Mouse (Mus musculus) heart, adult 9 months (tissue): Measurements from ENCODE around the gene Fnbp1.

Experiments
- DNase-seq, 2 experiments: peaks; one replicate each; pipeline ENCODE4 v3.0.0; 2022; ENCODE audit warnings: low spot score in 2 of 2

The Fnbp1 gene

GRCm38 (mm10) chr2:31067696-31068245, 74.0 kb downstream of the Fnbp1 start:
- DNase-seq, result no peak

DNA sequence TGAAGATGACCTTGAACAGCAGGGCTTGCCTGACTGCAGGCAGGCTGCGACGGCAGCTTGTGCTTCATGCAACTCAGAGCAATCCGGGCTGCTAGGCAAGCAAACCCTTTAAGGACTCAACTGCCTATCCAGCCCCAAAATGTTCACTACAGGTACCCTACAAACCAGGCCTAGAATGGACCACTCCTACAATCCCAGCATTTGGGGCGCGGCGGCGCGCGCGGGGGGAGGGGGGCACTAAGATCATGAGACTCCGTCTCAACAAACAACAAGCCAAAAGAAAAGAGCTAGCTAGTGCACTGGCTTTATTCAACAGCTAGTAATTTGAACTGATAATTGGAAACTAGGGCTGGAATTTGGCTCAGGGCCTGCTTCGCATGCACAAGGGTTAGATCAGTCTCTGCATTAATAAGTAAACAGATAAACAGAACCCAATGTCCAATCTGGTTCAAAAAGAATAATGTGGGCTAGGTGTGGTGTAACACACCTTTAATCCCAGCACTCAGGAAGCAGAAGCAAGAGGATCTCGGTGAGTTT, 74.7 kb downstream of the Fnbp1 start:
- DNase-seq, result no peak

DNA sequence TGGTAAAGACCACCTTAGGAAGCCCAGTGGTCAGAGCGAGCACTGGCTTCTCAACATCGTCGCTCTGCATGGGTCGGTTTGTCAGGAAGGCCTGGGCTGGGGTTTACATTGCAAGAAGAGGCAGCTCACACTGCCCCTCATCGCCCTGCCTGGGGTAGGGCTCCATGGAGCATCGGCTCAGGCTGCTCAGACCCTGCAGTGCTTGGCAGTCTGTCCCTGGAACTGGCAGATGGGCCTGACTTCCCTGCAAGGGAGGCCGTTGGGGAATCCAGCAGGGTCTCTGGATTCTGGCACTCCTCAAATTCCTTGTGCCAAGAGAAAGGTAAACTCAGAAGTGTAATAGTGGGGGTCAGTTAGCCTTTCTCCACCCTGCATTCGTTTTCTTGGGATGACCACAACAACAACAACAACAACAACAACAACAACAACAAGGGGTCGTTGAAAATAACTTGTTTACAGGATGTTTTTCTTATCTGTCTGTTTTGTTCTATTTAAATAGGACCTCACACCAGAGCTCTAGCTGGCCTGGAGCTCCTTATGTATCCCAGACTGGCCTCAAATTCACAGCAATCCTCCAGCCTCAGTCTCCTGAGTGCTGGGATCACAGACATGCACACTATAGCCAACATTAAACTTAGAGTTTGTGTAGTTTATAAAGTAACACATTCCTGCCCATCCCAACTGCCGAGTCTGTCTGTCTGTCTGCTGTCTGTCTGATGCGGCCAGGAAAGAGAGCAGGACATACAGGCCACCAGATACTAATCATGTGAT, 75.6 kb downstream of the Fnbp1 start:
- DNase-seq, result no peak

DNA sequence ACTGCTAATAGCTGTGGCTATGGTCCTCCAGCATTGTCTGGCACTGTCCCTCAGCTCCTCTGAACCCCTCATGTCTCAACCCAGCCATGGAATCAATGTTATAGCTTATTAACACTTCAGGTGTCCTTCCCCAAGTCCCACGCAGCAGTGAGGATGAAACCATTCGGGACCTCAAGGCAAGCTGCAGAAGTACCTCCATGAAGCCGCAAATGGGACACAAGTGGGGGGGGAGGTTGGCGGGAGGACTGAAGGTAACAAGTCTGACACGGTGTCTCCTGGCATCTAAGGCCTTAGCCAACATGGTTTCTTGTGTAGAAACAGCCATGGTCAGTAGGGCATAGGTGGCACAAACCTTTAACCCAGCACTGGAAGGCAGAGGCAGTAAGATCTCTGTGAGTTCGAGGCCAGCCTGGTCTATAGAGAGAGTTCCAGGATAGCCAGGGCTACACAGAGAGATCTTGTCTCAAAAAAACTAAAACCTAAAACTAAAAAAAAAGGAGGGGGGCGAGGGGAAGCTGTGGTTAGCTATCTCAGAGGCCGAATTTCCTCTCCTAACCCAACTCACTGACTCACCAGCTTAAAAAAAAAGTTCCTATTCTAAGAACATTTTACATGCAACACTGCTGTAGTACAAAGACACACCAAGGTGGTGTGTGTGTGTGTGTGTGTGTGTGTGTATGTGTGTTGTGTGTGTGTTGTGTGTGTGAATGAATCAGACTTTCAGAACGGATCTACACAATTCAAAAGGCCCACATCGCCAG, 79.8 kb downstream of the Fnbp1 start:
- DNase-seq, result no peak

GRCm38 (mm10) chr2:31060787-31061730, 80.7 kb downstream of the Fnbp1 start:
- DNase-seq, result no peak

DNA sequence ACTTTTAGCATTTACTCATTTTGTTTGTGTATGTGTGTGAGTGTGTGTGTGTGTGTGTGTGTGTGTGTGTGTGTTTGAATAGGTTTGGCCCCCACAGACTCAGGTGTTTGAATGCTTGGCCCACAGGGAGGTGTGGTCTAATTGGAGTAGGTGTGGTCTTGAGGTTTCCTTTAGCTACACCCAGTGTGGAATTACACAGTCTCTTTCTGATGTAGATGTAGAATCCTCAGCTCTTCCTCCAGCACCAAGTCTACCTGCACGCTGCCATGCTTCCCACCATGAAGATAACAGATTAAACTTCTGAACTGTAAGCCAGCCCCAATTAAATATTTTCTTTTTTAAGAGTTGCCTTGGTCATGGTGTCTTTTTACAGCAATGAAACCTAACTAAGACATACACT, 81.5 kb downstream of the Fnbp1 start:
- no peak for DNase-seq

DNA sequence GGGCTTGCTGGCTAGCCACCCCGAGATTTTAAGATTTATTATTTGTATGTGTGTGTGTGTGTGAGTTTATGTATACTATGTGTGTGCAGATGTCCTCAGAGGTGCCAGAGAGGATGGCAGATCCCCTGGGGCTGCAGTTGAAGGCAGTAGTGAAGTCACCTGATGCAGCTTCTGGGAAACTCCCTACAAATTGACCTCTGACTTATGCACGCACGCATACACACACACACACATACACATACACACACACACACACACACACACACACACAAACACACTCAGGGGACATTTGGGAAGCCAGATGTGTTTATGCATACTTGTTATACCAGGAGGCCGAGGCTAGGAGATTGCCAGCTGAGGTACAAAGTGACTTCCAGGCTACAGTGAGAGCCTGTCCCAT, 83.4 kb downstream of the Fnbp1 start:
- DNase-seq, result no peak

GRCm38 (mm10) chr2:31057549-31058177, 84.1 kb downstream of the Fnbp1 start:
- DNase-seq, result no peak

GRCm38 (mm10) chr2:31056070-31056469, 85.7 kb downstream of the Fnbp1 start:
- no peak for DNase-seq

- peak; percentile 33 to 50 for DNase-seq
Measured at GRCm38 (mm10) chr2:31053851-31054340, 87.9 kb downstream of the Fnbp1 start.

DNA sequence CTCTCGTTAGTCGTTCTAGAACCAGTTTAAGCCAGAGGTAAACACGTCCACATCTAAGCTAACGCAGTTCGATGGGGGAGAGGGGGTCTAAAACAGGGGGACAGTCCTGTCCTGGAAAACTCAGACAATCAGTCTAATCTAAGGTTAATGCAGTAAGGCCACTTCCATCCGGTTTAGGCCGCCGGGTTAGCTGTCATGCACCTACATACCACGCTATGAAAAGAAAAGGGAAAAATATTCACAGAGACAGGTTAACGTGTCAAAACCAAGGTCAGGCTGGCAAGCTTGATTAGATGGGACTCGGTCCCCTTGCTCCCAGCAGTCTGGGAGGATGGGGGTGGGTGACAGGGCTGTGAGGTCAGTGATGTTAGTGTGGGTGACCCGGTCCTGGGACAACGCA, 88.4 kb downstream of the Fnbp1 start:
- DNase-seq, result no peak

DNA sequence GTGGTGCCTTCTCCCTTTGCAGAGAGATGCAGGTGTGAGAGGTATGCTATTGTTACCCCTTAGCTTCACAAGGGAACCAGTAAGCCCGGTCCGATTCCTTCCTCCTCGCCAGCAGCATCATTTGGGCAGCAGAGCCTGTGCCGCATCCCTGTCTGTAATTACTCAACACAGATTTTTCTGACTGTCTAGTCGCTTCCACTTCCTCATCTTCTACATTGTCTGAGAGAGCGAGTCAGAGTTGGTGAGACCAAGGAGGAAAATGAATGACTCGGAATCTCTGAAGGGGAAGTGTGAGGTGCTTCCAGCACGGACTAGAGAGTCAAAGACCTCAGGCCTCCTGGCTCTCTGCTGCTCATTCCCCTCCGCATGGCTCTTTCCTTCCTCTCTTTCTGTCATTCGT, 89.4 kb downstream of the Fnbp1 start:
- peak; percentile 20 to 57 for DNase-seq

DNA sequence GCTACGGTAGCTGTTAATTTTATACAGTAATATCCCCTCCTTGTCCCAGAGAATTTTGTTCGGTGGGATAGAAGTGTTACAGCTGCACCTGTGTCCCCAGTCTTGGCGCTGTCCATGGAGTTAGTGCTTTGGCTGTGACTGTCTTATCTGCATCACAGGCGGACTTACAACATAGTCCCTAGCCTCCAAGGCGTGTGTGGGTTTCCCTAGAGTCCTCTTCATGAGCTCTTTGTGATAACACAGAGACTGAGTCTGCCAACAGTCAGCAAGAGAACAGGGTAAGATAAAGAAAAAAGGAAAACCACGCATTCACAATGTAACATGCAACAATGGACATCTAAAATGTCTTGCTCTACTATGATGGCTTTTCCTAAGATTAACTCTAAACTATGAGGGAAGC, 93.8 kb downstream of the Fnbp1 start:
- no peak for DNase-seq

DNA sequence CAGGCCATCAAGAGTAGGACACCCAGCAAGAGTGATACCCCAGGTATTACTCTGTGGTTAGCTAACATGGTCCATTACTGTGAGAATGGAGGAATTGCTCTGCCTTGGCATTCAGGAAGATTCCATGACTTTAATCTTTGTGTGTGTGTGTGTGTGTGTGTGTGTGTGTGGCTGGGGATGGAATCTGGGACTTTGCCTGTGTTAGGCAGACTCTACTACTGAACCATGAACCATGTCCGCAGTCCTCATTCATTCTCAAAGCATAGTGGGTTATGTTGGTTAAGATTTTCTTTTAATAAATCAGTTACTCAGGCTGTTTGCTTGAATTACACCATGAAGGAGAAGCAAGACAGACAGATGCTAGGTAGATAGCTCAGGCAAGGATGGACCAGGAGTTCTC, 98.0 kb downstream of the Fnbp1 start:
- no peak for DNase-seq

- no peak for DNase-seq
Measured at GRCm38 (mm10) chr2:31042881-31043280, 98.9 kb downstream of the Fnbp1 start.

DNA sequence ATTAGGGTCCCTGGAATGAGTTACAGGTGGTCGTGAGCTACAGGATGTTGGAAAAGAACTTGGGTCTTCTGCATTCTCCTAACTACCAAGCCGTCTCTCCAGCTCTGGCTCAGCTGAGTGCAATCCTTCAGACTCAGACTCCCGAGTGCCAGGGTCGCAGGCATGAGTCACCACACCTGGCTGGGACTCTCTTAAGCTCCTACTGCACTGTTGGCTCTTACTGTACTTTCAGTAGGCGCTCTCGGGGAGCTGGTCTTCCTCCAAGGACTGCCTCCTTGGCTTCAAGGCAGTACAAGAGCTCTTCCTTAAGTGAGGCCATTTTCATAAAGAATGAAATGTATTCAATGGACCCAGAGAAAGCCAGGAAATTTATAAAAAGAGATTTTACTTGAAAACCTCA, 100.4 kb downstream of the Fnbp1 start:
- no peak for DNase-seq

DNA sequence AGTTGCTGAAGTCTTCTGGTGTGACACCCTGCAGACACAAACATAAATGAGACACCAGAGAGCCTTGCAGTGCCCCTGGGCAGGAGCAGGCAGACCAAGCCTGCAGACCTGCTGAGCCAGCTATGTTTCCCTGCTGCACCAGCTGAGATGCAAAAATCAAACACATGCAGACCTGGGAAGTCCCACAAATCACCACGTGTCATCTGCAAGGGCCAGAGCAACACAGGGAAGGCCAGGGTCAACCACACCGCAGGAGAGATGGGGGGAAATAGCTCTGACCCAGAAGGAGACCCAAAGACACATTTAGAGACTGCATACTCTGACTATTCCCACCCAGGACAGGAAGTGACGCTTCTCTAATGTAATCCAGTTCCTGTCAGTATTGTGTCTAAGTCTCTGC, 101.3 kb downstream of the Fnbp1 start:
- DNase-seq, result no peak

GRCm38 (mm10) chr2:31040043-31040442, 101.8 kb downstream of the Fnbp1 start:
- no peak for DNase-seq

DNA sequence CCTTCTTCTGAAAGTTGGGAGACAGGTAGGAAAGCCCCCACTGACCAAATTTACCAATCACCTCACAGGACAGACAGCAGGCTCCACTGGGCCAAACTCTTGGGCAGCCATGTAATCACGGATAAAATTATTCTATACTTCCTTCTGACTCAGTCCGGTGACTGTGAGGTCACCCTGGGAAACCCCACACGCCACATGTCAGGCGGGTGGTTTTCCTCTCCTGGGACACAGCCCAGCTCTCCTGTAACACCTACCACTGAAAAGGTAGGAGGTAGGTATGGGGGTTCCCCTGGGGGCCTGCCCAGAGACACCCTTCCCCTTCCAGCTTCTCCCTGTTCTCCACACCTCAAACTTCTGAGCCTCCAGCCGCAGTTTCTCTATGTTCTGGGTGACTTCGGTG, 105.0 kb downstream of the Fnbp1 start:
- DNase-seq, result no peak

GRCm38 (mm10) chr2:31031972-31032371, 109.8 kb downstream of the Fnbp1 start:
- DNase-seq, result no peak

- DNase-seq, result no peak
Measured at GRCm38 (mm10) chr2:31026642-31027041, 115.2 kb downstream of the Fnbp1 start.
